Mouse (Mus musculus): ENCODE results near the gene Ptgdr. TPM values are rescaled to one million over a fixed set of nuclear protein-coding genes. Genes with fewer than 3 reads are reported as not detected.

Ptgdr gene
- not detected for total RNA-seq (2023)

DNA sequence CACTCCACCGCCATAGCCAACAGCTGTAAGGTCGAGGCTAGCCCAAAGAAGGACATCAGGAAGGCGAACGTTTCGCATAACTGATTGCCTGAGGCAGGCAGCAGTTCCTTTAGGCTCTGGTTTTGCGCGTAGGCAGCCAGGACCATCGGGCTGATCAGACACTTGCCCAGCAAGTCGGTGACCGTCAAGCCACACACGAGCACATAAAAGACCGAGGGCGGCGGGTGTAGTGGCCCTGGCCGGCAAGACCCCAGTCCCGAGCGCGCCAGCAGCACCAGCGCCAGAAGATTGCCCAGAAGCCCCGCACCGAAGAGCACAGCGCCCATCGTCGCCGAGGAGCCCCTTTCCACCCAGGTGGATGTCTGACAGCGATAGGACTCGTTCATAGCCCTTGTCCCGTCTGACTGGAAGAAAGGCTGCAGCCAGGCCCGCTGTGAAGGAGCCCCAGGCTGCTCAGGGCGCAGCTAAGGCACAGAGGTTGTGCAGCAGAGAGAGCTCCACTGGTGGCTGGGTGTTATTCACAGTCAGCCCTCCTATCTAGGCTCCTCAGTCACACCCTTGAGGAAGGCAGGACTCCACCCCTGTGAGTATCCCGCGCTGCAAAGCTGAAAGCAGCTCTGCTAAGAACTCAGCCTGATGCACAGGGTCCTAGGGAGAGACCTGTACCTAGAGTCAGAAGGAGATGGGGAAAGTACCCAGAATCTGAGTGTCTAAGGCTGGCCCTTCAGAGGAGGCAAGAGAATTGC lies at the start of gene Ptgdr:
TSS of gene Ptgdr (minus strand) at position 508 of the 746 bp plus-strand sequence.

Other genes starting within 250 kb of the Ptgdr start
- gene Gm5624, start 231.4 kb downstream of the Ptgdr start, total RNA-seq (2023) = not detected
- not detected for gene Gm8257, start 152.9 kb downstream of the Ptgdr start, total RNA-seq (2023)
- gene Gm8267, start 109.0 kb downstream of the Ptgdr start, total RNA-seq (2023) = not detected
- gene Ptger2, start 128.8 kb upstream of the Ptgdr start, total RNA-seq (2023) = 3.1 TPM

Measured in CD4-positive naive resting alpha-beta T cell, adult 57 days (primary cell).